Mouse (Mus musculus): ENCODE results near the gene Col13a1. TPM values are rescaled to one million over a fixed set of nuclear protein-coding genes. Genes with fewer than 3 reads are reported as not detected.

Col13a1 gene
- total RNA-seq, 2 experiments from 2014 or later, result 1.4 to 1.5 TPM

DNA sequence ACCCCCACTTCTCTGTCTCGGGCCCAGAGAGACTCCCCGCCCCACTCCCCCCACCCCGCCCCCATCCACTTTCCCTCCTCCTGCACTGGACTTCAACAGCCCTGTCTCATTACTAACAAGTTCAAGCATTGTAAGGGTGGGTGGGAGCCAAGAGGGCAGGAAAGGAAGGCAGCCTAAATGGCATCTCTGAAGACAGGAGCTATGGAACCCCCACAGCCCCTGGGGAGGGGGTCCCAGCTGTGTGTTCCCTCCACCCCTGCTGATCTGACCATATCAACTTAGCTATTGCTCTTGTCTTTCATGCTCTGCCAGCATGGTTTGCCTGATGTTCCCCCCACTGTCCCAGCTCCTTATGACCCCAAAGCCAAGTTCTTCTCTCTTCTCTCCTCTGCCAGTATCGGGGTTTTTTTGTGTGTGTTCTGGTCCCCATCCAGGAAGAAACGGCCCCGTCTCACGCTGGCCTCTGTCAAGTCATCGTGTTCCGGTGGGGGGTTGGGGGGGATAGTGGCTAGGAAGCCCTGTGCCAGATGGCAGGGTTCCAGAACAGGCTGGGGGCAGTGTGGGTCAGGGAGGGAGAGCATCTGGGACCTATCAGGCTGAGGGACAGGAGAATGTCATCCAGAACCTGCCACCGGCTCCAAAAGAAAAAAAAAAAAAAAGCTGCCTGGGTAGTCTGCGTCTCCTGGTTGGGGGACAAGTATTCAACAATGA lies 58.1 kb downstream of the Col13a1 start:
- no peak for DNase-seq (ENCODE audit: extremely low spot score in 1 of 2, low spot score in 2 of 2)
- Histone ChIP-seq H3K27ac (no peak overlapping the region), H3K4me3 (no peak overlapping the region)
- no peak for TF ChIP-seq CTCF (IDR thresholded peaks at IDR 0.05)
- intact Hi-C loops (cut with DNase I), result no loop called here

DNA sequence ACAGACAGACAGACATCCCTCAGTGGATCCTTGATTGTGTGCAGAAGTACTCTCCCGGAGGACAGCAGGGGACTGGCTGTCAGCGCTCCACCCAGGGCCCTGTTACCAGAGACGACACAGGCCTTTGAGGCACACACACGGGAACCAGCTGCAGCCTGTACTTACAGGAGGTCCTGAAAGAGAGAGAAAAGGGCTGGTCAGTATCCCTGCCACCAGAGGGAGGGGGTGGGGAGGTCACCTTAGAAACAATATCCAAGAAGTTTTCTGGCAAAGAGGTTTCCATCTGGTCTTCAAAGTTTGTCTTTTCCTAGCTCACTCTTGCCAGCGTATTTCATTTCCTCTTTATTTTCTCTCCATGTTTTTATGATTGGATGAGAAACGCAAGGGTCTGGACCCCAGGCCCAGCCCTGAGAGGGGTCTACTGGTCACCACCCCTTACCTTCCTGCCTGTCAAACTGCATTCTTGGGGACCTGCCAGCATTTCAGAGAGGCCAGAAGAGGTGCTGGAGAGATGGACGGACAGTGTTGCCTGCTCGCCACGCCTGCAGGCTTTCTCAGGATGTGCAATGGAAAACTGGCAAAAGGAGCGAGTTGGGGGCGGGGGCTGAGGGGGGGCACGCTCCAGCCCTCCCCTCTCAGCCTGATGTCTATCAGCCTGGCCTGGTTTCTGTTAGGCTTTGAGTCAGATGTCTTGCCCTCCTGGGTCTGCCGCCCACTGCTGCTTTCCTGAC lies 58.8 kb downstream of the Col13a1 start:
- Histone ChIP-seq H3K4me3 (no peak overlapping the region), H3K27ac (no peak overlapping the region)
- no peak for DNase-seq (ENCODE audit: extremely low spot score in 1 of 2, low spot score in 2 of 2)
- no peak for TF ChIP-seq CTCF (IDR thresholded peaks at IDR 0.05)
- intact Hi-C loops (cut with DNase I), result no loop called here

- no peak for DNase-seq (ENCODE audit: extremely low spot score in 1 of 2, low spot score in 2 of 2)
- intact Hi-C loops (cut with DNase I), result no loop called here
- no peak overlapping the region for H3K27ac ChIP-seq
- no peak for TF ChIP-seq CTCF (IDR thresholded peaks at IDR 0.05)
- no peak overlapping the region for H3K4me3 ChIP-seq
Measured at GRCm38 (mm10) chr10:61919496-61919895, 59.4 kb downstream of the Col13a1 start.

GRCm38 (mm10) chr10:61917066-61917465 lies 61.8 kb downstream of the Col13a1 start:
- H3K4me3 ChIP-seq, result no peak overlapping the region
- H3K27ac ChIP-seq, result no peak overlapping the region
- intact Hi-C loops (cut with DNase I), result no loop called here
- no peak; the same call in 1 of the 2 replicates for TF ChIP-seq CTCF (IDR thresholded peaks at IDR 0.05)
- DNase-seq (ENCODE audit: extremely low spot score in 1 of 2, low spot score in 2 of 2), result no peak

DNA sequence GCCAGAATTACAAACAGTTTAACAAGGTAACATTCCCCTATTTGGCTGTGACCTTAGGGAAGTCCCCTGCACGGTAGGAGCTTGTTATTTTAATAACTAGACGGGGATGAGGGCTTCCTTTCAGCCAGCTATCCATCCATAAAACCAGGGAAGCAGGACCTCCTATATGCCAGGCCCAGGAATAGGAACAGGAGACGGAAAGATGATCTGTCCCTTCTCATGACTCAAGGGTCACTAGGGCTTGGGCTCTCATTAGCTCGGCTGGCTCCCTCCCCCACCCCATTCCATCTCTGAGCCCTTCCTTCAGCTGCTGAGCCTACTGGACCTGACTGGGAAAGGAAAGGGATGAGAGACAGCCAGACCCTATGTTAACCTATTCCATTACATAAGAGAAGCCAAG lies 67.1 kb downstream of the Col13a1 start:
- Histone ChIP-seq H3K4me3 (no peak overlapping the region), H3K27ac (no peak overlapping the region)
- no peak for TF ChIP-seq CTCF (IDR thresholded peaks at IDR 0.05)
- intact Hi-C loops (cut with DNase I), result no loop called here
- DNase-seq (ENCODE audit: extremely low spot score in 1 of 2, low spot score in 2 of 2), result no peak

- intact Hi-C loops (cut with DNase I), result no loop called here
- DNase-seq (ENCODE audit: extremely low spot score in 1 of 2, low spot score in 2 of 2), result no peak
- H3K27ac ChIP-seq, result no peak overlapping the region
- no peak overlapping the region for H3K4me3 ChIP-seq
- TF ChIP-seq CTCF (IDR thresholded peaks at IDR 0.05), result no peak
Measured at GRCm38 (mm10) chr10:61909004-61909403, 69.9 kb downstream of the Col13a1 start.

GRCm38 (mm10) chr10:61906226-61906625 lies 72.7 kb downstream of the Col13a1 start:
- intact Hi-C loops (cut with DNase I), result no loop called here
- Histone ChIP-seq H3K4me3 (no peak overlapping the region), H3K27ac (no peak overlapping the region)
- TF ChIP-seq CTCF (IDR thresholded peaks at IDR 0.05), result peak; percentile 19
- no peak for DNase-seq (ENCODE audit: extremely low spot score in 1 of 2, low spot score in 2 of 2)

GRCm38 (mm10) chr10:61905308-61905707 lies 73.6 kb downstream of the Col13a1 start:
- H3K27ac ChIP-seq, result no peak overlapping the region
- H3K4me3 ChIP-seq, result no peak overlapping the region
- no peak for DNase-seq (ENCODE audit: extremely low spot score in 1 of 2, low spot score in 2 of 2)
- no peak for TF ChIP-seq CTCF (IDR thresholded peaks at IDR 0.05)
- intact Hi-C loops (cut with DNase I), result no loop called here

DNA sequence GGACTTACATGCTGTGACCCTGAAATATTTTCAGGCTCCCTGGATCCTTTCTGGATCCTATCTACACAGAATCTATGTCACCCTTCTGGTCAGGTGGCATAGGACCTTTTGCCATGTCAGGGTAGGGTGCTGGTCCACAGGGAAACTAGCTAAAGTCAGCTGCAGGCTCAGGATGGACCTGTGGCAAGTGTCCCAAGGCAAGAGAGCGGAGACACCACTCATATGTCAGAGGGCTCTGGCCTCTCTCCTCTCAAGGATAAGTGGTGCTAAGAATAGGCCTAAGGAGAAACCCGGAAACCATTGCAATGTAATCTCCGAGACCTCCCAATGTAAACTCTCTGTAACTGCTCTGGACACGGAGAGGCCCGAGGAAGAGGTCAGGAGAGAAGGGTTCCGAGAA lies 80.8 kb downstream of the Col13a1 start:
- intact Hi-C loops (cut with DNase I), result no loop called here
- DNase-seq (ENCODE audit: extremely low spot score in 1 of 2, low spot score in 2 of 2), result no peak
- no peak overlapping the region for H3K4me3 ChIP-seq
- no peak for TF ChIP-seq CTCF (IDR thresholded peaks at IDR 0.05)
- H3K27ac ChIP-seq, result no peak overlapping the region

DNA sequence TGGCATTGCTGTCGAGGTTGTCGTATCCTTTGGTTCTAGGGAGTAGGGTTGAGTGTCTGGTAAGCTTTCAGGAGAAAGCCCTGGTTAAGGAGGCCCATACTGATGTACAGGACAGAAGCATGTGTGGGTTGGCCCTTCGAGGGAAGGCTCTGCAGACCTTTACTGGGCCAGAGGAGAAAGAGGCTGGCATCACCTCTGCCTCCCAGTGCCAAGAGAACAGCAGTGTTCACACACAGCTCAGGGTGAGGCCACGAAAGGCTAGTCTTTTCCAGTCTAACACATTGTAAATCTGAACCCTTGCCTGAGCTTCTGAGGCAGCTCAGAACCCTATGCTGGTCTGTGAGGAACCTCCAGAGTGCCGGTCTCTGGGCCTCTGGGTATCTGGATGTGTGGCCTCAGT lies 84.3 kb downstream of the Col13a1 start:
- TF ChIP-seq CTCF (IDR thresholded peaks at IDR 0.05), result no peak
- Histone ChIP-seq H3K4me3 (no peak overlapping the region), H3K27ac (no peak overlapping the region)
- no peak for DNase-seq (ENCODE audit: extremely low spot score in 1 of 2, low spot score in 2 of 2)
- intact Hi-C loops (cut with DNase I), result loop anchor here (5.0 kb wide), 1 partner anchor 273 kb away; no protein-coding TSS in a partner anchor

DNA sequence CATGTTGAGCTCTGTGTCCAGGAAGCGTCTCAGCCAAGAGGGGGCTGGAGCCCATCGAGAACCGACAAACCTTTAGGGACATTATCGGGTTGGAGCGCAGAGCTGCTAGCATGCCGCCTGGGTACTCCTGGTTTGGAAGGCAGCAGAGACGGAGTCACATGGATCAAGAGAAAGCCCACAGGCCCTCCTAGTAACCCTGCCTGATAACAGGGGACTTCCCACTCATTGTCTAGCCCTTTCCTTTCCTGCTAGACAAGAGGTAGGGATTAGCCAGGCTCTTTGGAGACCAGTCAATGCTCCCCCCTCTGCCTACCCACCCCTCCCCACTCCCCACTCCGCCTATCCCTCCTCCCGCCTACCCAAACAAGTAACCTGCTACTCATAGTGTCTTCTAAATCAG lies 87.8 kb downstream of the Col13a1 start:
- no peak for TF ChIP-seq CTCF (IDR thresholded peaks at IDR 0.05)
- Histone ChIP-seq H3K27ac (no peak overlapping the region), H3K4me3 (no peak overlapping the region)
- intact Hi-C loops (cut with DNase I), result loop anchor here (5.0 kb wide), 1 partner anchor 276 kb away; no protein-coding TSS in a partner anchor
- no peak for DNase-seq (ENCODE audit: extremely low spot score in 1 of 2, low spot score in 2 of 2)

- Histone ChIP-seq H3K4me3 (no peak overlapping the region), H3K27ac (no peak overlapping the region)
- no peak for DNase-seq (ENCODE audit: extremely low spot score in 1 of 2, low spot score in 2 of 2)
- TF ChIP-seq CTCF (IDR thresholded peaks at IDR 0.05), result no peak
- intact Hi-C loops (cut with DNase I), result loop anchor here (5.0 kb wide), 1 partner anchor 277 kb away; no protein-coding TSS in a partner anchor
Measured at GRCm38 (mm10) chr10:61890294-61890693, 88.6 kb downstream of the Col13a1 start.

All from left cerebral cortex, adult 2 months (tissue).